Mouse (Mus musculus): Measurements from ENCODE around the gene Nmu. TPM values are rescaled to one million over a fixed set of nuclear protein-coding genes. Genes with fewer than 3 reads are reported as not detected.

Nmu gene
- total RNA-seq (2015): not detected in 2 replicates
- not detected in 2 replicates for total RNA-seq (2017)

- ATAC-seq (ENCODE audit: poor library complexity, severe bottlenecking): no peak
Observed at GRCm38 (mm10) chr5:76363453-76364104, at the start of gene Nmu. TSS of gene Nmu (minus strand) at chr5:76363788.

- ATAC-seq (ENCODE audit: poor library complexity, severe bottlenecking): no peak
Observed at GRCm38 (mm10) chr5:76411697-76412096, 48.1 kb upstream of the Nmu start.

- ATAC-seq (ENCODE audit: poor library complexity, severe bottlenecking): peak; percentile 60
Observed at GRCm38 (mm10) chr5:76394382-76394781, 30.8 kb upstream of the Nmu start.

- ATAC-seq (ENCODE audit: poor library complexity, severe bottlenecking): no peak
Observed at GRCm38 (mm10) chr5:76389041-76389795, 25.6 kb upstream of the Nmu start.

GRCm38 (mm10) chr5:76388474-76388873, 24.9 kb upstream of the Nmu start:
- ATAC-seq (ENCODE audit: poor library complexity, severe bottlenecking): no peak

GRCm38 (mm10) chr5:76383673-76384072, 20.1 kb upstream of the Nmu start:
- no peak for ATAC-seq (ENCODE audit: poor library complexity, severe bottlenecking)

GRCm38 (mm10) chr5:76381836-76382235, 18.2 kb upstream of the Nmu start:
- no peak for ATAC-seq (ENCODE audit: poor library complexity, severe bottlenecking)

GRCm38 (mm10) chr5:76379216-76379615, 15.6 kb upstream of the Nmu start:
- ATAC-seq (ENCODE audit: poor library complexity, severe bottlenecking): no peak

GRCm38 (mm10) chr5:76369215-76369840, 5.7 kb upstream of the Nmu start:
- no peak for ATAC-seq (ENCODE audit: poor library complexity, severe bottlenecking)

GRCm38 (mm10) chr5:76365406-76365805, 1.8 kb upstream of the Nmu start:
- ATAC-seq (ENCODE audit: poor library complexity, severe bottlenecking): no peak

- ATAC-seq (ENCODE audit: poor library complexity, severe bottlenecking): no peak
Observed at GRCm38 (mm10) chr5:76360786-76361185, 2.8 kb downstream of the Nmu start.

GRCm38 (mm10) chr5:76360057-76360456, 3.5 kb downstream of the Nmu start:
- ATAC-seq (ENCODE audit: poor library complexity, severe bottlenecking): no peak

- ATAC-seq (ENCODE audit: poor library complexity, severe bottlenecking): no peak
Observed at GRCm38 (mm10) chr5:76351953-76352611, 11.5 kb downstream of the Nmu start.

GRCm38 (mm10) chr5:76351537-76351936, 12.1 kb downstream of the Nmu start:
- no peak for ATAC-seq (ENCODE audit: poor library complexity, severe bottlenecking)

GRCm38 (mm10) chr5:76346137-76346536, 17.5 kb downstream of the Nmu start:
- ATAC-seq (ENCODE audit: poor library complexity, severe bottlenecking): no peak

GRCm38 (mm10) chr5:76340931-76341330, 22.7 kb downstream of the Nmu start:
- ATAC-seq (ENCODE audit: poor library complexity, severe bottlenecking): no peak

GRCm38 (mm10) chr5:76337100-76337499, 26.5 kb downstream of the Nmu start:
- peak; percentile 82 for ATAC-seq (ENCODE audit: poor library complexity, severe bottlenecking)

- no peak for ATAC-seq (ENCODE audit: poor library complexity, severe bottlenecking)
Observed at GRCm38 (mm10) chr5:76333833-76334232, 29.8 kb downstream of the Nmu start.

- ATAC-seq (ENCODE audit: poor library complexity, severe bottlenecking): no peak
Observed at GRCm38 (mm10) chr5:76330953-76331352, 32.6 kb downstream of the Nmu start, which contains the start of gene Pdcl2. TSS of gene Pdcl2 (minus strand) at chr5:76331156.

- ATAC-seq (ENCODE audit: poor library complexity, severe bottlenecking): no peak
Observed at GRCm38 (mm10) chr5:76327296-76327695, 36.3 kb downstream of the Nmu start.

GRCm38 (mm10) chr5:76325113-76325512, 38.5 kb downstream of the Nmu start:
- no peak for ATAC-seq (ENCODE audit: poor library complexity, severe bottlenecking)

All from megakaryocyte, adult 5-6 weeks (primary cell).